Mouse (Mus musculus): ENCODE measurements at regions not wholly inside any gene's neighbourhood (a gene's known extent, or its start where the extent isn't known, plus 50 kb on each side); places are given as distances from the start of the nearest gene placed in this dataset.

- TF ChIP-seq CTCF (IDR thresholded peaks at IDR 0.05; ENCODE audit: borderline replicate concordance, insufficient read depth, low read length) (no peak), POLR2A (IDR thresholded peaks at IDR 0.05; ENCODE audit: low read depth, low read length) (no peak)
Measured at GRCm38 (mm10) chr11:24758130-24758529, 680.3 kb downstream of the Bcl11a start.

All from embryonic fibroblast, embryonic 13.5 days (primary cell).